Mouse (Mus musculus): ENCODE measurements at regions not wholly inside any gene's neighbourhood (a gene's known extent, or its start where the extent isn't known, plus 50 kb on each side); places are given as distances from the start of the nearest gene placed in this dataset.
A peak's percentile ranks its signal among the peaks of the same experiment; 100 is the strongest.
"Not testable (repeated sequence)": the region's sequence is repeated elsewhere in the genome, so short reads cannot be mapped to it uniquely, and the experiment has no call there.

GRCm38 (mm10) chr12:18606126-18606525 is 91.8 kb downstream of the 5730507C01Rik start:
- not testable (repeated sequence) for DNase-seq (ENCODE audit: low read depth, low spot score)

- DNase-seq (ENCODE audit: low read depth, low spot score) = peak; percentile 31
Observed at GRCm38 (mm10) chr12:18609835-18610234, 95.5 kb downstream of the 5730507C01Rik start.

- not testable (repeated sequence) for DNase-seq (ENCODE audit: low read depth, low spot score)
Observed at GRCm38 (mm10) chr12:18610581-18610980, 96.3 kb downstream of the 5730507C01Rik start.

Data from embryo, embryonic 11.5 days (tissue).